In genomic region chr7:73423236-73423635, GRCm38 (mm10) we compare ENCODE assay signal across 10 mouse cellular contexts. TPM values are rescaled to one million over a fixed set of nuclear protein-coding genes. Genes with fewer than 3 reads are reported as not detected.
DNase-seq lines count a peak whose midpoint lies in the region; ATAC-seq and TF ChIP-seq lines count a peak whose summit lies in the region.
"Had no signal": no experiment of that assay in that cellular context is flagged by ENCODE, and none has a peak within 500 bp of the region (broad histone marks: within the 10 kb centered on the region; RNA-seq: fewer than 3 reads in every experiment).

No protein-coding gene starts in this region.

- peak overlapping the region; percentile 31; the same call in 1 of the 2 replicates for H3K27ac ChIP-seq in forebrain, embryonic 12.5 days
- H3K27ac ChIP-seq in forebrain, embryonic 14.5 days (ENCODE audit: low read depth, low read length): no peak overlapping the region
- H3K27ac ChIP-seq in cortical plate, adult 2 months (ENCODE audit: insufficient read depth, low read length): no peak overlapping the region
- peak overlapping the region; percentile 56 for H3K27ac ChIP-seq in neural tube, embryonic 15.5 days (replicated peaks)
- no peak overlapping the region for H3K27ac ChIP-seq in liver, embryonic 11.5 days (ENCODE audit: low read depth, low read length)

- peaks cover 37% of the 10 kb centered on the region for H3K36me3 ChIP-seq in forebrain, embryonic 12.5 days (replicated peaks)
- H3K36me3 ChIP-seq in forebrain, embryonic 14.5 days (ENCODE audit: control insufficient read depth, insufficient read depth, low read length): peaks cover 41% of the 10 kb centered on the region
- peaks cover 20% of the 10 kb centered on the region for H3K36me3 ChIP-seq in neural tube, embryonic 15.5 days
- H3K36me3 ChIP-seq in liver, embryonic 11.5 days (ENCODE audit: control insufficient read depth, insufficient read depth, low read length): peaks cover 14% of the 10 kb centered on the region; the same call in 1 of the 2 replicates

- TF ChIP-seq CTCF in cortical plate, adult 2 months (IDR thresholded peaks at IDR 0.05; ENCODE audit: extremely low read depth, insufficient read depth, low read length): no peak

- 83% methylated on average over 13 of the region's 13 CpGs for WGBS in forebrain, embryonic 12.5 days
- 74% methylated on average over 13 of the region's 13 CpGs for WGBS in forebrain, embryonic 14.5 days
- WGBS in neural tube, embryonic 15.5 days: 74% methylated on average over 13 of the region's 13 CpGs
- WGBS in liver, embryonic 11.5 days: 76% methylated on average over 13 of the region's 13 CpGs

- H3K9ac ChIP-seq in forebrain, embryonic 12.5 days: no peak overlapping the region
- H3K9ac ChIP-seq in forebrain, embryonic 14.5 days (ENCODE audit: low read length): no peak overlapping the region
- H3K9ac ChIP-seq in neural tube, embryonic 15.5 days (replicated peaks): no peak overlapping the region
- H3K9ac ChIP-seq in liver, embryonic 11.5 days (ENCODE audit: low read depth, low read length): no peak overlapping the region
- H3K9ac ChIP-seq: liver, postnatal 0 days had no signal

- H3K9me3 ChIP-seq in forebrain, embryonic 12.5 days: no peaks in the 10 kb centered on the region
- H3K9me3 ChIP-seq in forebrain, embryonic 14.5 days (replicated peaks; ENCODE audit: control insufficient read depth, low read length): no peaks in the 10 kb centered on the region
- no peaks in the 10 kb centered on the region for H3K9me3 ChIP-seq in neural tube, embryonic 15.5 days (replicated peaks)
- no peaks in the 10 kb centered on the region for H3K9me3 ChIP-seq in liver, embryonic 11.5 days (ENCODE audit: control insufficient read depth, low read length)

- no peaks in the 10 kb centered on the region for H3K27me3 ChIP-seq in forebrain, embryonic 12.5 days
- H3K27me3 ChIP-seq in forebrain, embryonic 14.5 days (replicated peaks; ENCODE audit: control insufficient read depth, insufficient read depth, low read length): no peaks in the 10 kb centered on the region
- no peaks in the 10 kb centered on the region for H3K27me3 ChIP-seq in neural tube, embryonic 15.5 days (replicated peaks)
- no peaks in the 10 kb centered on the region for H3K27me3 ChIP-seq in liver, embryonic 11.5 days (replicated peaks; ENCODE audit: control insufficient read depth, insufficient read depth, low read length)

- peak; percentile 43; the same call in 1 of the 2 replicates for TF ChIP-seq POLR2A in cortical plate, adult 2 months (IDR thresholded peaks at IDR 0.05; ENCODE audit: extremely low read depth, insufficient read depth, low read length)

- peaks cover 58% of the 10 kb centered on the region for H3K4me1 ChIP-seq in forebrain, embryonic 12.5 days
- peaks cover 11% of the 10 kb centered on the region for H3K4me1 ChIP-seq in forebrain, embryonic 14.5 days (ENCODE audit: control insufficient read depth, insufficient read depth, low read length)
- 0 out of 2 replicates have a peak, but pooled peaks cover 3% of the 10 kb centered on the region for H3K4me1 ChIP-seq in cortical plate, adult 2 months (ENCODE audit: control insufficient read depth, insufficient read depth, low read length)
- H3K4me1 ChIP-seq in neural tube, embryonic 15.5 days: peaks cover 60% of the 10 kb centered on the region
- H3K4me1 ChIP-seq in liver, embryonic 11.5 days (replicated peaks; ENCODE audit: control insufficient read depth, insufficient read depth, low read length): no peaks in the 10 kb centered on the region

- no peak overlapping the region for H3K4me3 ChIP-seq in forebrain, embryonic 12.5 days (replicated peaks)
- H3K4me3 ChIP-seq in forebrain, embryonic 14.5 days (ENCODE audit: low read depth, low read length): no peak overlapping the region
- no peak overlapping the region for H3K4me3 ChIP-seq in cortical plate, adult 2 months (ENCODE audit: insufficient read depth, low read length)
- H3K4me3 ChIP-seq in neural tube, embryonic 15.5 days (replicated peaks): no peak overlapping the region
- no peak overlapping the region for H3K4me3 ChIP-seq in liver, embryonic 11.5 days (ENCODE audit: low read depth, low read length)

- no peak for DNase-seq in forebrain, embryonic 14.5 days (ENCODE audit: low spot score)
- peak; percentile 35 to 37 for DNase-seq in kidney, postnatal 36 days
- no peak for DNase-seq in kidney, postnatal 4 days
- no peak for DNase-seq in liver, embryonic 11.5 days (ENCODE audit: low spot score)
- no peak for DNase-seq in embryo, embryonic 9.5 days (ENCODE audit: extremely low spot score)
- DNase-seq: embryo, embryonic 11 days had no signal

- ATAC-seq in forebrain, embryonic 12.5 days (ENCODE audit: low FRiP score): no peak
- no peak for ATAC-seq in forebrain, embryonic 14.5 days
- ATAC-seq in neural tube, embryonic 15.5 days (ENCODE audit: low FRiP score): no peak
- ATAC-seq in liver, embryonic 11.5 days (replicated peaks; ENCODE audit: low FRiP score): no peak

- H3K4me2 ChIP-seq in forebrain, embryonic 12.5 days: no peak overlapping the region
- no peak overlapping the region for H3K4me2 ChIP-seq in forebrain, embryonic 14.5 days (ENCODE audit: low read length)
- no peak overlapping the region for H3K4me2 ChIP-seq in neural tube, embryonic 15.5 days
- no peak overlapping the region for H3K4me2 ChIP-seq in liver, embryonic 11.5 days

RNA-seq across cellular contexts. Expression of gene Rgma, which starts 47.9 kb away (rescaled TPM):
- 37.3 and 42.3 TPM in 2 replicates for polyA plus RNA-seq in forebrain, embryonic 12.5 days (2016; fragmentation: Nextera tagmentation; extraction: Ambion mirVana)
- polyA plus RNA-seq in forebrain, embryonic 14.5 days (2014; fragmentation: Nextera tagmentation; extraction: Ambion mirVana): 20.6 and 23.6 TPM in 2 replicates
- polyA plus RNA-seq in cortical plate, adult 2 months (2012; rRNA removed): 29.4 and 30.2 TPM in 2 replicates
- polyA plus RNA-seq in neural tube, embryonic 15.5 days (2015; fragmentation: Nextera tagmentation; extraction: Ambion mirVana): 32.3 and 32.7 TPM in 2 replicates
- polyA plus RNA-seq in liver, embryonic 11.5 days (2014; fragmentation: Nextera tagmentation; extraction: Ambion mirVana): 2.8 and 3.0 TPM in 2 replicates

Comparison
In these comparisons a context has a peak if more than half of its experiments do, and no peak if none do; other contexts are left out.
1. H3K27ac ChIP-seq: peak in forebrain, embryonic 12.5 days (single experiment) and neural tube, embryonic 15.5 days (single experiment); none in forebrain, embryonic 14.5 days (single experiment), cortical plate, adult 2 months (single experiment) and liver, embryonic 11.5 days (single experiment).
2. DNase-seq: peak in kidney, postnatal 36 days (2 of 2); none in forebrain, embryonic 14.5 days (single experiment), kidney, postnatal 4 days (0 of 2), liver, embryonic 11.5 days (single experiment) and embryo, embryonic 9.5 days (single experiment).